Mouse (Mus musculus): ENCODE results near the gene Olfr282.

DNA sequence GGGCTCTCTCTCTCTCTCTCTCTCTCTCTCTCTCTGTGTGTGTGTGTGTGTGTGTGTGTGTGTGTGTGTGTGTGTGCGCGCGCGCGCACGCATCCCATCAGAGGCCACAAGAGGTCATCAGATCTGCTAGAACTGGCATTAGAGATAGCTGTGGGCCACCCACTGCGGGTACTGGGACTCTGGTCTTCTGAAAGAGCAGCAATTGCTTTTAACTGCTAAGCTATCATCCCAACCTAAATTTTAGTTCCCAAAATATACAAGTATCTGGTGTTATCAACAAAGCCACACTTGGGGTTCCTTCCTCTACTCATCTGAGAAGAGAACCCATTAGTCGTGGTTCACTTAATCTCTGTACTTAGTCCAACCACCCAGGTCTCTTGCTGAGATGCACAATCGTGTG is 20.8 kb upstream of the Olfr282 start:
- TF ChIP-seq CTCF (IDR thresholded peaks at IDR 0.05; ENCODE audit: control insufficient read depth, insufficient read depth, insufficient read length) (no peak), USF1 (IDR thresholded peaks at IDR 0.05; ENCODE audit: low read depth) (no peak), MAX (IDR thresholded peaks at IDR 0.05) (no peak), CEBPB (IDR thresholded peaks at IDR 0.05; ENCODE audit: low read depth) (no peak), FOSL1 (IDR thresholded peaks at IDR 0.05; ENCODE audit: insufficient read depth, low read length, poor library complexity, severe bottlenecking) (no peak), MYOG (IDR thresholded peaks at IDR 0.05; ENCODE audit: control insufficient read depth, extremely low read depth, insufficient read length) (no peak), MYOD1 (IDR thresholded peaks at IDR 0.05; ENCODE audit: control insufficient read depth, insufficient read length, low read depth) (no peak)

All from C2C12 (cell line).